Mouse (Mus musculus): Measurements from ENCODE around the gene Rab11fip2. TPM values are rescaled to one million over a fixed set of nuclear protein-coding genes. Genes with fewer than 3 reads are reported as not detected.

Rab11fip2 gene
- polyA plus RNA-seq (2017; shearing (Covaris generic)): 5.0 TPM

DNA sequence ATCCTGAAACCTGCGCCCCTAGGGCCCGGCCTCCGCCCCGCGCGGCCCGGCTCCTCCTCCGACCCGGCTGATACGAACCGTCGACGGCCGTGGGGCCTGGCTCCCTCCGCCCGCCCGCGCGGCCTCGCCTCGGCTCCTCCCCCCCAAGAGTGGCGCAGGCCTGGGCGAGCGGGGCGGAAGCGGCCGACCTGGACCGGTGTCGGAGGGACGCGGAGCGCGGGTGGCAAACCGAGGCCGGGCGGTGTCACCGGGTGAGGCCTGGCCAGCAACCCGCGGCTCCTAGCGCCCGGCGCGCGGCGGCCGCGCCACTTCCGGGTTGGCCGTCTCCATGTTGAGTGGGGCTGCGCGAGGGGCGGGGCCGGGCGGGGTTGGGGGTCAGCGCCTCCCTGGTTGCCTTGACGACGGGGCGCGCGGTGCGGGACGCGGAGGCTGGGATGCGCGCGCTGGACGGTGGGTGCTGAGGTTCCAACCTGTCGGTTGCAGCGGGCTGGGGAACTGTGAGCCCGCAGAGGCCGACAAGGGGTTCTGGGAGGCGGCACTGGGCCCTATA, at the start of gene Rab11fip2:
TSS of gene Rab11fip2 (minus strand) at position 333 of the 550 bp plus-strand sequence.

Measured in inflammation-experienced regulatory T-cells, adult 16 weeks (primary cell).